Mouse (Mus musculus): Measurements from ENCODE around the gene Myom1. TPM values are rescaled to one million over a fixed set of nuclear protein-coding genes. Genes with fewer than 3 reads are reported as not detected.
A peak's percentile ranks its signal among the peaks of the same experiment; 100 is the strongest.

Myom1 gene
- polyA plus RNA-seq, 1 experiment from 2014 or later: 1.2 TPM

DNA sequence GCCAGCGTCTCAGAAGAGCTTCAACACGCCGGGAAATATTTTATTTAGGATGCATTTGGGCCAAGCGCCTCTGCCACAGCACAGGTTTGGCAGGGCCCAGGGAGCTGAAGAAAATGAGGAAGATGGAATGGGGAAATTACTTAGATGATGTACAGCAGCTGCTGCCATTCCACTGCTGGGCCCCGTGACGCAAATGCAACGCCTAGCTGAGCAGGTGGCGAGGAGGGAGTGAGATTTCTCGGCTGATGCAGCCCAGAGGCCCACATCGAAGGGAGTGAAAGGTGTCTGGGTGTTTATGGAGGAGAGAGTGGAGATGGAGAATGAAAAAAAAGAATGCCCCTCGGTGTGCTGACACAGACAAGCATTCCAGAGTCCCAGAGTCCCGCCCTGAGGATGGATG lies 123.1 kb downstream of the Myom1 start:
- Histone ChIP-seq H3K27ac (no peak overlapping the region), H3K27me3 (no peaks in the 10 kb centered on the region), H3K4me3 (replicated peaks) (no peak overlapping the region), H3K9ac (replicated peaks) (no peak overlapping the region), H3K36me3 (no peaks in the 10 kb centered on the region), H3K4me1 (replicated peaks) (peaks cover 9% of the 10 kb centered on the region), H3K9me3 (no peaks in the 10 kb centered on the region), H3K4me2 (replicated peaks) (no peak overlapping the region)
- no peak for ATAC-seq
- WGBS: 82% methylated on average over 12 of the region's 12 CpGs

DNA sequence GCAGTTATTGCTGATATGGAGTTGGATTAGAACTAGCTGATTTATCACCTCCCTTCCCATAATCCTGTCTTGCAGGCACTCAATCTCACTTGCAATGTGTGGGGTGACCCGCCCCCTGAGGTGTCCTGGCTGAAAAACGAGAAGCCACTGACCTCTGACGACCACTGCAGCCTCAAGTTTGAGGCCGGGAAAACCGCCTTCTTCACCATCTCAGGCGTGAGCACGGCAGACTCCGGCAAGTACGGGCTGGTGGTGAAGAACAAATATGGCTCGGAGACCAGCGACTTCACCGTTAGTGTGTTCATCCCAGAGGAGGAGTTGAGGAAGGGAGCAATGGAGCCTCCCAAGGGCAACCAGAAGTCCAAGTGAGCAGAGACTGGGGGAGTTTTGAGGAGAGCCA lies 123.6 kb downstream of the Myom1 start:
- H3K9me3 ChIP-seq: no peaks in the 10 kb centered on the region
- 85% methylated on average over 12 of the region's 12 CpGs for WGBS
- H3K9ac ChIP-seq (replicated peaks): no peak overlapping the region
- peaks cover 9% of the 10 kb centered on the region for H3K4me1 ChIP-seq (replicated peaks)
- no peaks in the 10 kb centered on the region for H3K27me3 ChIP-seq
- no peaks in the 10 kb centered on the region for H3K36me3 ChIP-seq
- ATAC-seq: no peak
- no peak overlapping the region for H3K27ac ChIP-seq
- no peak overlapping the region for H3K4me2 ChIP-seq (replicated peaks)
- H3K4me3 ChIP-seq (replicated peaks): no peak overlapping the region

DNA sequence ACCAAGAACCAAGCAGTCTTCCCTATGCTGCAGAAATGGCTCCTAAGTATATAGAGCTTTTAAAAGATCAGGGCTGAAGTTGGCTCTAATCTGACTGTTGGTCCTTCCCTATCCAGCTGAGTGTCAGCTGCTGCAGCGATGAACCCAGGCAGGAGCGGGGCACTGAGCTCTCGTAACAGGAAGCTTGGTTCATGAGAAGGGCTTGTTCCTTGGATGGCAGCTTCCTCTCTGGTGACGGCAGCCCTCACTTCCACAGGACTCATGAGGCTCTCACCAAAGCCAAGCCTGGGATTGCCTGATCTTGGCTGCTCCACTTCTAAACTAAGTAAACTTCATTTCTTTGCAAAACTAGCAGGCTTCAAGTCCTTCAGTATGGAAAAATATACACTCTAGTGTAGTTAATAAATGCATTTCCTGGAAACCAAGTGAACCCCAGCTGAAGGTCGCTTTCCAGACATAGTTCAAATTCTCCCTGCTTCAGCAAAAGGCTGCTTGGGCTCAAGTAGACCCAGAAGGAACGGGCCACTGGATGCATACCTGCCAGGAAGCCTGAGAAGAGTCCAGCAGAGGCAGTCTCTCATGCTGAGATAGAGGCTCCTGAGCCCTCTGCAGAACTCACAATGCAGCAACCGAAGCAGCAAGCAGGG lies 125.2 kb downstream of the Myom1 start:
- Histone ChIP-seq H3K4me3 (replicated peaks) (no peak overlapping the region), H3K9me3 (no peaks in the 10 kb centered on the region), H3K4me2 (replicated peaks) (no peak overlapping the region), H3K4me1 (replicated peaks) (peaks cover 9% of the 10 kb centered on the region), H3K27me3 (no peaks in the 10 kb centered on the region), H3K27ac (no peak overlapping the region), H3K36me3 (no peaks in the 10 kb centered on the region), H3K9ac (replicated peaks) (no peak overlapping the region)
- 85% methylated on average over 7 of the region's 7 CpGs for WGBS
- no peak for ATAC-seq

DNA sequence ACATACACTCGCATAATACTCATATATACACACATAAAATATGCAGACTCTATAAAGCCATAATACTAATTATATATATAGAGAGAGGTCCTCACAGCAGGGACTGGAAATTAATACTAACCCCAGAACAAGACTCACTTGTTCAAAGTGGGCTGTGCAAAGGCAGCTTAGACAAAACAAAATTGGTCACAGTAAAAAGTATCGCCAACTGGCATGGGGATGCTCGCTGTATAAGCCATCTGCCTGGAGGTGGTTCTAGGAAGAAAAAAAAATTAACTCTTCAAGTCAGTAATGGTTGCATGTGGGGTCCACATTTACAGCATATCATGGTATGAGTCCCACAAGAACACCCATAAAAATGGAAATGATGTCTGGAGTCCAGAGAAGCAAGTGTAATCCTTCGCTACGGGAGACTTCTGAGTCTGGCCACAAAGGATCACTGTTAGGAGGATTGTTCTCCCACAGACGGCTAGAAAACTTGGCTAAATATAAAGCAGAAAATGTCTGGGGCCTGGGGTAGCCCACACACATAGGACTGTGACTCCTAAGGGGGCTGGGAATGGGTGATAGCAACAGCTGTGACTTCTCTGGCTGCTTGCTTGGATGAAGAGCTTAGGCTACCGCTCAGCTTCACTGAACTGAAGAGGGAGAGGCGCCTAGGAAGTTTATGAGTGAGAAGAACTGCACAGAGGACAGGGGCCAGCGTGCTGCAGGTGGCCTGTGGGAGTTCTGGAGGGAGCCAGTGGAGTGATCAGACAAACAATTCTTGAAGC lies 127.2 kb downstream of the Myom1 start:
- 62% methylated on average over 9 of the region's 9 CpGs for WGBS
- no peak overlapping the region for H3K4me3 ChIP-seq (replicated peaks)
- no peak overlapping the region for H3K9ac ChIP-seq (replicated peaks)
- H3K4me1 ChIP-seq (replicated peaks): peaks cover 9% of the 10 kb centered on the region
- ATAC-seq: peak; percentile 72
- H3K27ac ChIP-seq: peak overlapping the region; percentile 48; the same call in 1 of the 2 replicates
- no peaks in the 10 kb centered on the region for H3K27me3 ChIP-seq
- no peaks in the 10 kb centered on the region for H3K36me3 ChIP-seq
- H3K4me2 ChIP-seq (replicated peaks): no peak overlapping the region
- no peaks in the 10 kb centered on the region for H3K9me3 ChIP-seq

DNA sequence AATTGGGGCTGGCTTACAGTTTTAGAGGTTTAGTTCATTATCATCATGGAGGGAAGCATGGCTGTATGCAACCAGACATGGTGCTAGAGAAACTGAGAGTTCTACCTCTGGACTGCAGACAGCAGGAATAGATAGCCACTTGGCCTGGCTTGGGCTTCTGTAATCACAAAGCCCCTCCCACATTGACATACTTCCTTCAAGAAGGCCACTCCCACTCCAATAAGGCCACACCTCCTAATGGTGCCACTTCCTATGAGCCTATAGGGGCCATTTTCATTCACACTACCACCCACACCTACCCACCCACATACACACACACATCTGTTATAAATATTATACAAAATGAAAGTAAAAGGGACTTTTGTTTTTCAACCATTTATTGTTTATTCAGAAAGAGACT lies 129.8 kb downstream of the Myom1 start:
- H3K36me3 ChIP-seq: no peaks in the 10 kb centered on the region
- H3K27ac ChIP-seq: no peak overlapping the region
- peaks cover 9% of the 10 kb centered on the region for H3K4me1 ChIP-seq (replicated peaks)
- no peaks in the 10 kb centered on the region for H3K27me3 ChIP-seq
- ATAC-seq: no peak
- no peak overlapping the region for H3K4me3 ChIP-seq (replicated peaks)
- H3K9me3 ChIP-seq: no peaks in the 10 kb centered on the region
- no peak overlapping the region for H3K9ac ChIP-seq (replicated peaks)
- no peak overlapping the region for H3K4me2 ChIP-seq (replicated peaks)

DNA sequence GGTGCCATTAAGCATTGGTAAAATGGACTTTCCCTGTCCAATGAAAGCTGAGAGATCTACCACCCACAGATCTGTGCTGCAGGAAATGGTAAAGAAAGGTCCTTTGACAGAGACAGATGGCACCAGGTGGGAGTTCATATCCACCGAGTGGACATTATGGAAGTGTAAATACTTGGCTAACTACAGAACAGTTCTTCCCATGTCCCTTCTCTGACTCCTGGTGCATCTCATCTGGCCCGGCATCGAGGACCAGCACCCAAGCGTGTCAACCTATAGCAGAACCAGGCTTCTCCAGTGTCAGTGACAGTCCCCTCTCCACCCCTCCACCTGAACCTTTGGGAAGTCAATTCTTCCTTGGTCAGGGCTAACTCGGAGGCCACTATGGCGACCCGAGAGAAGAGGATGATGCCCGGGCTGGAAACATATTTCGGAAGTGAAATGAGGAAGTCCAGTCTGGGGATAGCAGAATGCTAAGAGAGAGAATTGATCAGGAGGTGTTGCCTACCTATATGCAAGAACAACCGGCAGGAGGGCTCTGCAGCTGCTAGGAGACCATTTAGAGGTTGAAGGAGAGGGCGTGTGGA lies 130.5 kb downstream of the Myom1 start:
- no peak overlapping the region for H3K4me2 ChIP-seq (replicated peaks)
- H3K4me3 ChIP-seq (replicated peaks): no peak overlapping the region
- H3K4me1 ChIP-seq (replicated peaks): peaks cover 9% of the 10 kb centered on the region
- 94% methylated on average over 11 of the region's 11 CpGs for WGBS
- no peak overlapping the region for H3K27ac ChIP-seq
- no peak overlapping the region for H3K9ac ChIP-seq (replicated peaks)
- H3K27me3 ChIP-seq: no peaks in the 10 kb centered on the region
- ATAC-seq: no peak
- no peaks in the 10 kb centered on the region for H3K36me3 ChIP-seq
- H3K9me3 ChIP-seq: no peaks in the 10 kb centered on the region

DNA sequence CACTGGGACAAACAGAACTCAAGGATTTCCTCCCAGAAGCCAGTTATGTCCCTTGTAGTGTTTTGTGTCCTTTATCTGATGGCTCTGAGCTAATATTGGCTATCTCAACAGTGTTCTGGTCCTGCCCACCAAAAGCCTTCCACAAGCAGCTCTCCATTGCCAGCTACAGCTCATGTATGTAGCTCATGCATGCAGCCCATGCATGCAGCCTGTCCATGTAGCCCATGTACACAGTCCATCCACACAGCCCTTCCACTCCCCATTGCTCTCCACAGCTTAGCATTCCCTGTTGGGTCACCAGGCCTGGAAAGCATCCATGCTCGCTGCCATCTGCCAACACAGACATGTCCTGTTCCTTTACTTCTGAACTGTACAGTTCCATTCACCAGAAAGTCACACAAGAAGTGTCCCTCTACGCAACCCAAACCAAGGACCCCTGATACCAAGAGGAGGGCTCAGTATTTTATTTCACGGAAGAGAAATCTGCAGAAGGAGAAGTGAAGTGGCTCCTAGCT lies 132.1 kb downstream of the Myom1 start:
- peaks cover 9% of the 10 kb centered on the region for H3K4me1 ChIP-seq (replicated peaks)
- no peaks in the 10 kb centered on the region for H3K27me3 ChIP-seq
- no peaks in the 10 kb centered on the region for H3K9me3 ChIP-seq
- no peak overlapping the region for H3K27ac ChIP-seq
- H3K4me3 ChIP-seq (replicated peaks): no peak overlapping the region
- ATAC-seq: no peak
- no peaks in the 10 kb centered on the region for H3K36me3 ChIP-seq
- H3K4me2 ChIP-seq (replicated peaks): no peak overlapping the region
- WGBS: 93% methylated on average over 3 of the region's 3 CpGs
- no peak overlapping the region for H3K9ac ChIP-seq (replicated peaks)

DNA sequence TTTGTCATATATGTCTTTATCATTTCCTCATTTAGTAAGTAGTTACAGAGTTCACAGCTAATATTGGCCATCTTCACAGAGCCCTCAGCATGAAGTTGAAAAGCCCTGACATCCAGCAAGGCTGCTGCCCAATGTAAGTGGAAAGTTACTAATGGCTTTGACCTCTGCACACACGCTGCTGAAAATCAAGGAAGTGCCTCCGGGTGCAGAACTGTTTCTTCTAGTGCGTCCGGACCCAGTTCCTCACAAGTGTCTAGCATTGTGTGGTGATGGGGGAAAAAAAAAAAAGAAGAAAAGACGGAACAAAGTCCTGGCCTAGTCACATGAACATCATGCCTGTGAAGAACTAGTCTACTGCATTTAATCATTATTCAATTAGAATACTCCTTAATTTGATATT lies 132.7 kb downstream of the Myom1 start:
- no peak for ATAC-seq
- WGBS: 84% methylated on average over 5 of the region's 5 CpGs
- H3K9me3 ChIP-seq: no peaks in the 10 kb centered on the region

DNA sequence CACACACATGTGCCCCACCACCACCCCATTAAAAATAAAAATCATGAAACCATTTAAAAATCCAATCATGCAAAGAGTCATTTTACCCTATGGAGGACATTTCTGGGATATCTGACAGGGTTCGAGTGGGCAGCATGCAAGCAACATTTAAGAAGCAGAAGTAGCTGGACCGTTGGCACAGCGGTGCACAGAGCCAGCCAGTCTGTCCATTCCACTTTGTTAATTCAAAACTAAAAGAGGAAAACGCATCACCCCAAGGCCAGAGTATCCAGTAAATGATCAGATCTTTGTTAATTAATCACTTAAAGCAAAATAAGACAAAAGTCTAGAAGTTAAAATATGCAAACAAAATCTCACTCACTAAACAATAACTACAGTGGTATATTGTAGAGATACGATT lies 133.4 kb downstream of the Myom1 start:
- no peaks in the 10 kb centered on the region for H3K36me3 ChIP-seq
- no peak overlapping the region for H3K4me3 ChIP-seq (replicated peaks)
- no peak overlapping the region for H3K9ac ChIP-seq (replicated peaks)
- H3K9me3 ChIP-seq: no peaks in the 10 kb centered on the region
- no peak overlapping the region for H3K4me2 ChIP-seq (replicated peaks)
- 89% methylated on average over 5 of the region's 5 CpGs for WGBS
- H3K27me3 ChIP-seq: no peaks in the 10 kb centered on the region
- H3K4me1 ChIP-seq (replicated peaks): no peaks in the 10 kb centered on the region
- ATAC-seq: no peak
- no peak overlapping the region for H3K27ac ChIP-seq

More for the DNA sequence above, 132.7 kb downstream of the Myom1 start:
- Histone ChIP-seq H3K4me1 (replicated peaks) (peaks cover 3% of the 10 kb centered on the region), H3K27ac (no peak overlapping the region), H3K4me3 (replicated peaks) (no peak overlapping the region), H3K27me3 (no peaks in the 10 kb centered on the region), H3K9ac (replicated peaks) (no peak overlapping the region), H3K4me2 (replicated peaks) (no peak overlapping the region), H3K36me3 (no peaks in the 10 kb centered on the region)

DNA sequence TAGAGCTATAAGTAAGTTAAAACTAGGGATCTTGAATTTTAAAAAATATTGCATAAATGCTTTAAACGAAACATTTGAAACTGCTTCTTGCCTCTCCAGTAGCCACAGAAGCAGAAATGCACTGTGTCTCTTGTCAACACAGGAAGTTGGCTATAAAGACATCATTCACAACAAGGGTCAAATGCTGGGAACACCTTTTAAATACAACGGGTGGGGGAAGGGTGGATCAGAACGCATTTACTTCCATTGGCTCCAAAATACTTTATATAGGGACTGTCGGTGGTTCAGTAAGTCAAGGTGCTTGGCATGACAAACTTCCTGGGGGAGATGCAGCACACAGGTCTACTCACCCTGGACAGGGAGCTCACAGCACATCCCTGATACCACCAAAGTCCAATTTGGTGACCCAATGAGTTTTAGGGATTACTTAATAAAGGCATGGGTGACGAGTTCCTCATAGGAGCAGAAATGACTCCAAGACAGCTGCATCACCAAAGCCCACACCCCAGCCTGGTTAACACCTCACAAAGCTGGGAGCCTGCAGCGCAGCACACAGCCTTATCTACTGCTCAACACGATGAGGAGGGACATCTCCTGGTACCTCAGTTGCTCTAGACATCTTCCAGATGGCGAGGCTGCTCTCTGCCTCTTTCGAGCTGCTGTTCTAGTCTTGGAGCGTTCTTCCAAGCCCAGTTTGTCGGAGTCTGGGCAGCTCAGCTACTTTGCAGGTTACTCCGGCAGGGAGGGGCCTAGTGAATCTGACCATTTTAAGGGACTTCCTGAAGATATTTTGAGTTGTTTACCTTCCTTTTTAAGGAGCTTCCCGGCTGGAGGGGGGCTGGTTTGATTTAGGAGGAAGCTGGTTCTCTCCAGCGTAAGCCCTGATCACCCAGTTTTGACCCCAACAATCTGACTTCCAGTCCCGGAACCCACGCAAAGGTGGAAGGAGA lies 134.2 kb downstream of the Myom1 start:
- 89% methylated on average over 16 of the region's 16 CpGs for WGBS
- H3K27ac ChIP-seq: no peak overlapping the region
- ATAC-seq: no peak
- no peaks in the 10 kb centered on the region for H3K36me3 ChIP-seq
- H3K4me1 ChIP-seq (replicated peaks): no peaks in the 10 kb centered on the region
- no peaks in the 10 kb centered on the region for H3K27me3 ChIP-seq
- no peaks in the 10 kb centered on the region for H3K9me3 ChIP-seq
- H3K9ac ChIP-seq (replicated peaks): no peak overlapping the region
- no peak overlapping the region for H3K4me3 ChIP-seq (replicated peaks)
- no peak overlapping the region for H3K4me2 ChIP-seq (replicated peaks)

DNA sequence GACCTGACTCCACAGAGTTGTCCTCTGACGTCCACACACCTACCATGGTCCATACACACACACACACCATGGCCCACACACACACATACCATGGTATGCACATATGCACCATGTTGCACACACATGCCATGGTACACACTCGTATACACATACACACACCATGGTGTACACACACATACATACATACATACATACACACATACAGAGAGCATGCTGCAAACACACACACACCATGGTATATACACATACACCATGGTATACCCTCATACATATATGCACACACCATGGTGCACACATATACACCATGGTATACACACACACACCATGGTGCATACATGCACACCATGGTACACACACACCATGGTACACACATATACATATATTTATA lies 134.9 kb downstream of the Myom1 start:
- 82% methylated on average over 2 of the region's 2 CpGs for WGBS
- H3K9ac ChIP-seq (replicated peaks): no peak overlapping the region
- H3K4me2 ChIP-seq (replicated peaks): no peak overlapping the region
- no peaks in the 10 kb centered on the region for H3K36me3 ChIP-seq
- no peak overlapping the region for H3K4me3 ChIP-seq (replicated peaks)
- H3K9me3 ChIP-seq: no peaks in the 10 kb centered on the region
- no peaks in the 10 kb centered on the region for H3K4me1 ChIP-seq (replicated peaks)
- 0 out of 2 replicates have a peak, but pooled peaks have one; percentile 17 for ATAC-seq
- no peak overlapping the region for H3K27ac ChIP-seq
- H3K27me3 ChIP-seq: no peaks in the 10 kb centered on the region
